Mouse (Mus musculus) limb, embryonic 14.5 days (tissue): Measurements from ENCODE around the gene Bgn. TPM values are rescaled to one million over a fixed set of nuclear protein-coding genes. Genes with fewer than 3 reads are reported as not detected.
A peak's percentile ranks its signal among the peaks of the same experiment; 100 is the strongest.

Experiments
- ATAC-seq: fragments of 200-750 bp; cut with Nextera tagmentation; 2 replicates; pipeline ENCODE4 v1.8.0; 2017; ENCODE audit warnings: low read depth, moderate number of reproducible peaks, moderate TSS enrichment; ENCODE audit not compliant: low FRiP score
- DNase-seq: peaks from one replicate; pipeline ENCODE4 v3.0.0-alpha.2; 2015; ENCODE audit warnings: low spot score
- H3K27ac ChIP-seq: fragments of 300-500 bp; sonication (generic); replicated peaks from 2 replicates; pipeline ENCODE4 v1.5.1; 2014; ENCODE audit warnings: low read depth, mild to moderate bottlenecking, low read length, moderate library complexity, mixed read lengths
- H3K27me3 ChIP-seq: fragments of 300-500 bp; sonication (generic); 2 replicates; pipeline ENCODE4 v1.6.1; 2014; ENCODE audit warnings: low read length, mixed read lengths; ENCODE audit not compliant: control insufficient read depth, insufficient read depth
- H3K36me3 ChIP-seq: fragments of 300-500 bp; sonication (generic); 2 replicates; pipeline ENCODE4 v1.6.1; 2014; ENCODE audit warnings: mild to moderate bottlenecking, low read length, moderate library complexity, mixed read lengths; ENCODE audit not compliant: control insufficient read depth, insufficient read depth
- H3K4me1 ChIP-seq: fragments of 300-500 bp; sonication (generic); 2 replicates; pipeline ENCODE4 v1.6.1; 2014; ENCODE audit warnings: antibody characterized with exemption, low read length, mixed read lengths; ENCODE audit not compliant: control insufficient read depth, insufficient read depth
- H3K4me2 ChIP-seq: fragments of 300-500 bp; sonication (generic); replicated peaks from 2 replicates; pipeline ENCODE4 v1.6.1; 2014; ENCODE audit warnings: low read depth, mild to moderate bottlenecking, low read length, moderate library complexity; ENCODE audit not compliant: severe bottlenecking
- H3K4me3 ChIP-seq: fragments of 300-500 bp; sonication (generic); replicated peaks from 2 replicates; pipeline ENCODE4 v1.5.1; 2014; ENCODE audit warnings: low read length
- H3K9ac ChIP-seq: fragments of 300-500 bp; sonication (generic); 2 replicates; pipeline ENCODE4 v1.6.1; 2014; ENCODE audit warnings: mild to moderate bottlenecking, low read depth, low read length, moderate library complexity; ENCODE audit not compliant: severe bottlenecking
- H3K9me3 ChIP-seq: fragments of 300-500 bp; sonication (generic); 2 replicates; pipeline ENCODE4 v1.6.1; 2016; ENCODE audit warnings: low read length; ENCODE audit not compliant: control insufficient read depth
- POLR2A ChIP-seq: fragments of 200-500 bp; IDR thresholded peaks from 2 replicates; pipeline ENCODE4 v1.8.0; 2012; ENCODE audit warnings: inconsistent platforms, mild to moderate bottlenecking, moderate library complexity, borderline replicate concordance; ENCODE audit not compliant: insufficient read depth, insufficient read length; ENCODE audit errors: extremely low read depth
- WGBS: fragments of 180-500 bp; shearing (Covaris S2); extraction: QIAGEN DNeasy Blood & Tissue Kit; methylation state at CpG from one replicate; pipeline ENCODE4 v1.1.7; 2014; 5-methylcytosine and 5-hydroxymethylcytosine counted together
- polyA plus RNA-seq, 2 experiments: library from polyadenylated mRNA; depleted of rRNA in 1 of 2; stranded (reverse) in 1 of 2; unstranded in 1 of 2; fragments of >200 nt; fragmentation: Nextera tagmentation in 1 of 2; extraction: Ambion mirVana in 1 of 2; gene quantifications; 2 replicates each; pipeline versions ENCODE4 v1.2.1 to v1.2.3; 2012 to 2014

The Bgn gene
- polyA plus RNA-seq, 2 experiments, result 226 to 399 TPM

- peaks cover 44% of the 10 kb centered on the region for H3K4me1 ChIP-seq
- ATAC-seq (no peak), DNase-seq (no peak)
- H3K4me2 ChIP-seq, result no peak overlapping the region
- H3K4me3 ChIP-seq, result no peak overlapping the region
- no peaks in the 10 kb centered on the region for H3K27me3 ChIP-seq
- H3K36me3 ChIP-seq, result no peaks in the 10 kb centered on the region
- H3K9me3 ChIP-seq, result no peaks in the 10 kb centered on the region
- 85% methylated on average over 3 of the region's 3 CpGs for WGBS
- no peak for TF ChIP-seq POLR2A
- no peak overlapping the region for H3K9ac ChIP-seq
- H3K27ac ChIP-seq, result no peak overlapping the region
Observed at GRCm38 (mm10) chrX:73471764-73472163, 11.6 kb upstream of the Bgn start.

- H3K27me3 ChIP-seq, result no peaks in the 10 kb centered on the region
- ATAC-seq, result peak; percentile 87
- WGBS, result 46% methylated on average over 12 of the region's 12 CpGs
- H3K9me3 ChIP-seq, result no peaks in the 10 kb centered on the region
- H3K27ac ChIP-seq, result peak overlapping the region; percentile 82
- no peak overlapping the region for H3K4me2 ChIP-seq
- H3K36me3 ChIP-seq, result no peaks in the 10 kb centered on the region
- no peak overlapping the region for H3K4me3 ChIP-seq
- no peak overlapping the region for H3K9ac ChIP-seq
- H3K4me1 ChIP-seq, result peaks cover 20% of the 10 kb centered on the region
- peak; percentile 63 for DNase-seq
- no peak for TF ChIP-seq POLR2A
Observed at GRCm38 (mm10) chrX:73474340-73475165, 8.8 kb upstream of the Bgn start.

DNA sequence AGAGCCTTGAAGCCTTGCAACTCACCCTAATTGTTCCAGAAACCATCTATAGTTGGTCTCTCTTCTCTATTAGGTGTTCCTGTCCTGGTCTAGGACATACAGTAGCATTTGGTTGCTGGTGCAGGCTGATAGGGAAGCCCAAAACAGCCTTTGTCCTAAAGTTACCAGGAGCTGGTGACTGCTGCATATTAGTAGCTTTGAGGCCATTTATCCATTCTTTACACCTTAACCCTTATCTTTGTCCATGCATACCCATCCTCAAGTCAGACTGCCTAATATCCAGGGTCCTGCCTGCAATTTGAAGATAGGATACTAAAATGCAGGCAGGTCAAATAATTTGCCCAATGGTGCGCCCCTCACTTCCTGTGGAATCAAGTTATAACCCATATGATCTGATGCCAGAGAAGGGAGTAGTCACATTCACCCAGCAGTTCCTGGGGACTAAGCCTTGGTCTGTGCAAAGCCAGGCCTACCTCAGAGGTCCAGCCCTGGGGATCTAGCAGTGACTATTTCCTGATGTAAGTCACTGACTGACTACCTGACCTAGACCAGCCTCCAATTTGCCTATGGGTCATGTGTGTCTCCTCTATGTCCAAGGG is 7.6 kb upstream of the Bgn start:
- TF ChIP-seq POLR2A, result no peak
- WGBS, result 80% methylated on average over 1 of the region's 1 CpGs

GRCm38 (mm10) chrX:73476621-73477020 is 6.8 kb upstream of the Bgn start:
- Histone ChIP-seq H3K27ac (peak overlapping the region; percentile 58; the same call in 1 of the 2 replicates), H3K9me3 (no peaks in the 10 kb centered on the region), H3K4me3 (no peak overlapping the region), H3K27me3 (no peaks in the 10 kb centered on the region), H3K4me2 (no peak overlapping the region), H3K4me1 (peaks cover 19% of the 10 kb centered on the region), H3K36me3 (no peaks in the 10 kb centered on the region), H3K9ac (no peak overlapping the region)
- TF ChIP-seq POLR2A, result no peak
- DNase-seq, result peak; percentile 40
- ATAC-seq, result no peak
- 63% methylated on average over 2 of the region's 2 CpGs for WGBS

More for the DNA sequence above, 7.6 kb upstream of the Bgn start:
- no peak overlapping the region for H3K4me3 ChIP-seq
- no peak for ATAC-seq
- no peaks in the 10 kb centered on the region for H3K9me3 ChIP-seq
- no peak overlapping the region for H3K27ac ChIP-seq
- no peak overlapping the region for H3K9ac ChIP-seq
- DNase-seq, result no peak
- H3K4me1 ChIP-seq, result peaks cover 19% of the 10 kb centered on the region
- no peak overlapping the region for H3K4me2 ChIP-seq
- H3K27me3 ChIP-seq, result no peaks in the 10 kb centered on the region
- no peaks in the 10 kb centered on the region for H3K36me3 ChIP-seq

DNA sequence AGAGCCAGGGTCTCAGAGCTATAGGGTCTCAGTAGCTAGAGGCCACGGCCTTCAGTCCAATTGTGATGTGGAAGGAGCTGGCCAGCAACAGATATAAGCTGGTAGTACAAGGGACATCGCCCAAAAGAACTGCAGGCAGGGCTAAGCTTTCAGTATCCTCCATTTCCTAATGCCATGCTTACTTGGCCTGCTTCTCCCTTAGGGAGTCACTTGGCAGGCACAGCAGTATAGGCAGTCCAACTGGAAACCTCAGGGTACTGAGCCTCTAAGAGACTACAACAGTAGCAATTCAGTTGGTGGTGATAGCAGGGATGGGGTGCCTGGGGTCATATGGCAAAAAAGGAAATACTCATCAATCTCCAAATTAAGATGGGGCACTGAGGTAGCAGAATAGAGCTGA is 5.9 kb upstream of the Bgn start:
- TF ChIP-seq POLR2A, result no peak

More for the DNA sequence above, 5.9 kb upstream of the Bgn start:
- WGBS, result 80% methylated on average over 2 of the region's 2 CpGs
- no peaks in the 10 kb centered on the region for H3K36me3 ChIP-seq
- no peak overlapping the region for H3K4me2 ChIP-seq
- H3K9me3 ChIP-seq, result no peaks in the 10 kb centered on the region
- no peak overlapping the region for H3K9ac ChIP-seq
- DNase-seq (no peak), ATAC-seq (no peak)
- no peaks in the 10 kb centered on the region for H3K27me3 ChIP-seq
- peaks cover 19% of the 10 kb centered on the region for H3K4me1 ChIP-seq
- H3K27ac ChIP-seq, result no peak overlapping the region
- H3K4me3 ChIP-seq, result no peak overlapping the region
